Mouse (Mus musculus): Measurements from ENCODE around the gene Ier2.
"Not testable (repeated sequence)": the region's sequence is repeated elsewhere in the genome, so short reads cannot be mapped to it uniquely, and the experiment has no call there.

Ier2 gene

GRCm38 (mm10) chr8:84698929-84699401 is 36.3 kb upstream of the Ier2 start:
- no peak for ATAC-seq (ENCODE audit: insufficient number of reproducible peaks, low FRiP score, low TSS enrichment)

GRCm38 (mm10) chr8:84698288-84698687 is 35.6 kb upstream of the Ier2 start:
- ATAC-seq (ENCODE audit: insufficient number of reproducible peaks, low FRiP score, low TSS enrichment), result no peak

GRCm38 (mm10) chr8:84697166-84698130 is 34.8 kb upstream of the Ier2 start:
- ATAC-seq (ENCODE audit: insufficient number of reproducible peaks, low FRiP score, low TSS enrichment), result no peak

- ATAC-seq (ENCODE audit: insufficient number of reproducible peaks, low FRiP score, low TSS enrichment), result no peak
Measured at GRCm38 (mm10) chr8:84695140-84695539, 32.5 kb upstream of the Ier2 start.

- no peak for ATAC-seq (ENCODE audit: insufficient number of reproducible peaks, low FRiP score, low TSS enrichment)
Measured at GRCm38 (mm10) chr8:84693332-84693731, 30.7 kb upstream of the Ier2 start.

GRCm38 (mm10) chr8:84689091-84689915 is 26.7 kb upstream of the Ier2 start:
- no peak for ATAC-seq (ENCODE audit: insufficient number of reproducible peaks, low FRiP score, low TSS enrichment)

- ATAC-seq (ENCODE audit: insufficient number of reproducible peaks, low FRiP score, low TSS enrichment), result peak; percentile 86
Measured at GRCm38 (mm10) chr8:84687705-84688100, 25.1 kb upstream of the Ier2 start, which contains the start of gene Nacc1. Gene Nacc1, minus strand, starts transcription at chr8:84687862.

- ATAC-seq (ENCODE audit: insufficient number of reproducible peaks, low FRiP score, low TSS enrichment), result peak; percentile 23; the same call in 1 of the 2 replicates
Measured at GRCm38 (mm10) chr8:84687003-84687704, 24.5 kb upstream of the Ier2 start.

GRCm38 (mm10) chr8:84686191-84687002 is 23.7 kb upstream of the Ier2 start, which contains the start of gene Trmt1:
Gene Trmt1, plus strand, starts transcription at chr8:84686307.
- no peak for ATAC-seq (ENCODE audit: insufficient number of reproducible peaks, low FRiP score, low TSS enrichment)

GRCm38 (mm10) chr8:84684537-84684936 is 21.9 kb upstream of the Ier2 start:
- no peak for ATAC-seq (ENCODE audit: insufficient number of reproducible peaks, low FRiP score, low TSS enrichment)

GRCm38 (mm10) chr8:84682257-84682656 is 19.6 kb upstream of the Ier2 start:
- ATAC-seq (ENCODE audit: insufficient number of reproducible peaks, low FRiP score, low TSS enrichment), result no peak

GRCm38 (mm10) chr8:84681476-84681875 is 18.8 kb upstream of the Ier2 start:
- no peak for ATAC-seq (ENCODE audit: insufficient number of reproducible peaks, low FRiP score, low TSS enrichment)

- ATAC-seq (ENCODE audit: insufficient number of reproducible peaks, low FRiP score, low TSS enrichment), result no peak
Measured at GRCm38 (mm10) chr8:84677305-84677704, 14.7 kb upstream of the Ier2 start.

- ATAC-seq (ENCODE audit: insufficient number of reproducible peaks, low FRiP score, low TSS enrichment), result not testable (repeated sequence)
Measured at GRCm38 (mm10) chr8:84670295-84671006, 7.8 kb upstream of the Ier2 start.

GRCm38 (mm10) chr8:84668731-84669485 is 6.3 kb upstream of the Ier2 start:
- ATAC-seq (ENCODE audit: insufficient number of reproducible peaks, low FRiP score, low TSS enrichment), result no peak

GRCm38 (mm10) chr8:84668081-84668480 is 5.4 kb upstream of the Ier2 start:
- ATAC-seq (ENCODE audit: insufficient number of reproducible peaks, low FRiP score, low TSS enrichment), result no peak

GRCm38 (mm10) chr8:84665385-84665893 is 2.8 kb upstream of the Ier2 start:
- ATAC-seq (ENCODE audit: insufficient number of reproducible peaks, low FRiP score, low TSS enrichment), result no peak
